Mouse (Mus musculus): ENCODE results near the gene Gzma. TPM values are rescaled to one million over a fixed set of nuclear protein-coding genes. Genes with fewer than 3 reads are reported as not detected.

Gzma gene
- polyA plus RNA-seq, 1 experiment from 2014 or later, result not detected

GRCm38 (mm10) chr13:113097011-113097410 lies 3.8 kb downstream of the Gzma start:
- Histone ChIP-seq H3K27ac (ENCODE audit: low read depth, low read length) (no peak overlapping the region), H3K4me1 (replicated peaks; ENCODE audit: control insufficient read depth, insufficient read depth, low read length) (no peaks in the 10 kb centered on the region), H3K36me3 (ENCODE audit: control insufficient read depth, insufficient read depth, low read length) (no peaks in the 10 kb centered on the region), H3K4me3 (ENCODE audit: low read depth, low read length) (no peak overlapping the region), H3K27me3 (ENCODE audit: control insufficient read depth, insufficient read depth, low read length) (no peaks in the 10 kb centered on the region), H3K4me2 (ENCODE audit: low read depth, low read length, severe bottlenecking) (no peak overlapping the region), H3K9ac (ENCODE audit: low read length) (no peak overlapping the region), H3K9me3 (ENCODE audit: control insufficient read depth, low read length) (no peaks in the 10 kb centered on the region)
- DNase-seq (ENCODE audit: low spot score), result no peak
- 88% methylated on average over 3 of the region's 3 CpGs for WGBS
- no peak for ATAC-seq (replicated peaks; ENCODE audit: low FRiP score)

- H3K27ac ChIP-seq (ENCODE audit: low read depth, low read length), result no peak overlapping the region
- ATAC-seq (replicated peaks; ENCODE audit: low FRiP score) (no peak), DNase-seq (ENCODE audit: low spot score) (no peak)
- no peaks in the 10 kb centered on the region for H3K36me3 ChIP-seq (ENCODE audit: control insufficient read depth, insufficient read depth, low read length)
- H3K4me1 ChIP-seq (replicated peaks; ENCODE audit: control insufficient read depth, insufficient read depth, low read length), result no peaks in the 10 kb centered on the region
- no peak overlapping the region for H3K4me2 ChIP-seq (ENCODE audit: low read depth, low read length, severe bottlenecking)
- no peak overlapping the region for H3K9ac ChIP-seq (ENCODE audit: low read length)
- no peaks in the 10 kb centered on the region for H3K9me3 ChIP-seq (ENCODE audit: control insufficient read depth, low read length)
- WGBS, result 64% methylated on average over 1 of the region's 1 CpGs
- no peak overlapping the region for H3K4me3 ChIP-seq (ENCODE audit: low read depth, low read length)
- H3K27me3 ChIP-seq (ENCODE audit: control insufficient read depth, insufficient read depth, low read length), result no peaks in the 10 kb centered on the region
Measured at GRCm38 (mm10) chr13:113094618-113095017, 6.2 kb downstream of the Gzma start.

- H3K27me3 ChIP-seq (ENCODE audit: control insufficient read depth, insufficient read depth, low read length), result no peaks in the 10 kb centered on the region
- ATAC-seq (replicated peaks; ENCODE audit: low FRiP score) (no peak), DNase-seq (ENCODE audit: low spot score) (no peak)
- H3K36me3 ChIP-seq (ENCODE audit: control insufficient read depth, insufficient read depth, low read length), result no peaks in the 10 kb centered on the region
- no peak overlapping the region for H3K4me2 ChIP-seq (ENCODE audit: low read depth, low read length, severe bottlenecking)
- H3K9me3 ChIP-seq (ENCODE audit: control insufficient read depth, low read length), result no peaks in the 10 kb centered on the region
- H3K4me3 ChIP-seq (ENCODE audit: low read depth, low read length), result no peak overlapping the region
- no peaks in the 10 kb centered on the region for H3K4me1 ChIP-seq (replicated peaks; ENCODE audit: control insufficient read depth, insufficient read depth, low read length)
- H3K9ac ChIP-seq (ENCODE audit: low read length), result no peak overlapping the region
- no peak overlapping the region for H3K27ac ChIP-seq (ENCODE audit: low read depth, low read length)
- 83% methylated on average over 8 of the region's 8 CpGs for WGBS
Measured at GRCm38 (mm10) chr13:113090489-113090888, 10.3 kb downstream of the Gzma start.

- Histone ChIP-seq H3K27ac (ENCODE audit: low read depth, low read length) (no peak overlapping the region), H3K9me3 (ENCODE audit: control insufficient read depth, low read length) (no peaks in the 10 kb centered on the region), H3K4me1 (replicated peaks; ENCODE audit: control insufficient read depth, insufficient read depth, low read length) (no peaks in the 10 kb centered on the region), H3K9ac (ENCODE audit: low read length) (no peak overlapping the region), H3K36me3 (ENCODE audit: control insufficient read depth, insufficient read depth, low read length) (no peaks in the 10 kb centered on the region), H3K27me3 (ENCODE audit: control insufficient read depth, insufficient read depth, low read length) (no peaks in the 10 kb centered on the region), H3K4me2 (ENCODE audit: low read depth, low read length, severe bottlenecking) (no peak overlapping the region), H3K4me3 (ENCODE audit: low read depth, low read length) (no peak overlapping the region)
- ATAC-seq (replicated peaks; ENCODE audit: low FRiP score) (no peak), DNase-seq (ENCODE audit: low spot score) (no peak)
- WGBS, result 82% methylated on average over 13 of the region's 13 CpGs
Measured at GRCm38 (mm10) chr13:113087226-113088017, 13.4 kb downstream of the Gzma start.

GRCm38 (mm10) chr13:113084732-113085131 lies 16.0 kb downstream of the Gzma start:
- Histone ChIP-seq H3K4me1 (replicated peaks; ENCODE audit: control insufficient read depth, insufficient read depth, low read length) (no peaks in the 10 kb centered on the region), H3K9me3 (ENCODE audit: control insufficient read depth, low read length) (no peaks in the 10 kb centered on the region), H3K27ac (ENCODE audit: low read depth, low read length) (no peak overlapping the region), H3K9ac (ENCODE audit: low read length) (no peak overlapping the region), H3K27me3 (ENCODE audit: control insufficient read depth, insufficient read depth, low read length) (no peaks in the 10 kb centered on the region), H3K36me3 (ENCODE audit: control insufficient read depth, insufficient read depth, low read length) (no peaks in the 10 kb centered on the region), H3K4me2 (ENCODE audit: low read depth, low read length, severe bottlenecking) (no peak overlapping the region), H3K4me3 (ENCODE audit: low read depth, low read length) (no peak overlapping the region)
- ATAC-seq (replicated peaks; ENCODE audit: low FRiP score), result no peak
- 86% methylated on average over 5 of the region's 5 CpGs for WGBS
- no peak for DNase-seq (ENCODE audit: low spot score)

GRCm38 (mm10) chr13:113082101-113082500 lies 18.7 kb downstream of the Gzma start:
- no peak for DNase-seq (ENCODE audit: low spot score)
- WGBS, result 17% methylated on average over 1 of the region's 1 CpGs
- no peaks in the 10 kb centered on the region for H3K4me1 ChIP-seq (replicated peaks; ENCODE audit: control insufficient read depth, insufficient read depth, low read length)

GRCm38 (mm10) chr13:113079021-113079420 lies 21.8 kb downstream of the Gzma start:
- no peaks in the 10 kb centered on the region for H3K9me3 ChIP-seq (ENCODE audit: control insufficient read depth, low read length)
- no peak overlapping the region for H3K4me2 ChIP-seq (ENCODE audit: low read depth, low read length, severe bottlenecking)
- no peaks in the 10 kb centered on the region for H3K4me1 ChIP-seq (replicated peaks; ENCODE audit: control insufficient read depth, insufficient read depth, low read length)
- no peak overlapping the region for H3K27ac ChIP-seq (ENCODE audit: low read depth, low read length)
- DNase-seq (ENCODE audit: low spot score) (no peak), ATAC-seq (replicated peaks; ENCODE audit: low FRiP score) (no peak)
- 79% methylated on average over 9 of the region's 9 CpGs for WGBS
- no peaks in the 10 kb centered on the region for H3K27me3 ChIP-seq (ENCODE audit: control insufficient read depth, insufficient read depth, low read length)
- no peak overlapping the region for H3K4me3 ChIP-seq (ENCODE audit: low read depth, low read length)
- no peak overlapping the region for H3K9ac ChIP-seq (ENCODE audit: low read length)
- H3K36me3 ChIP-seq (ENCODE audit: control insufficient read depth, insufficient read depth, low read length), result no peaks in the 10 kb centered on the region

More at GRCm38 (mm10) chr13:113082101-113082500, 18.7 kb downstream of the Gzma start:
- Histone ChIP-seq H3K36me3 (ENCODE audit: control insufficient read depth, insufficient read depth, low read length) (no peaks in the 10 kb centered on the region), H3K9ac (ENCODE audit: low read length) (no peak overlapping the region), H3K4me2 (ENCODE audit: low read depth, low read length, severe bottlenecking) (no peak overlapping the region), H3K27ac (ENCODE audit: low read depth, low read length) (no peak overlapping the region), H3K4me3 (ENCODE audit: low read depth, low read length) (no peak overlapping the region), H3K9me3 (ENCODE audit: control insufficient read depth, low read length) (no peaks in the 10 kb centered on the region), H3K27me3 (ENCODE audit: control insufficient read depth, insufficient read depth, low read length) (no peaks in the 10 kb centered on the region)
- no peak for ATAC-seq (replicated peaks; ENCODE audit: low FRiP score)

- DNase-seq (ENCODE audit: low spot score) (no peak), ATAC-seq (replicated peaks; ENCODE audit: low FRiP score) (no peak)
- no peaks in the 10 kb centered on the region for H3K9me3 ChIP-seq (ENCODE audit: control insufficient read depth, low read length)
- H3K4me2 ChIP-seq (ENCODE audit: low read depth, low read length, severe bottlenecking), result no peak overlapping the region
- 90% methylated on average over 9 of the region's 9 CpGs for WGBS
- H3K27me3 ChIP-seq (ENCODE audit: control insufficient read depth, insufficient read depth, low read length), result no peaks in the 10 kb centered on the region
- H3K9ac ChIP-seq (ENCODE audit: low read length), result no peak overlapping the region
- H3K4me1 ChIP-seq (replicated peaks; ENCODE audit: control insufficient read depth, insufficient read depth, low read length), result no peaks in the 10 kb centered on the region
- H3K27ac ChIP-seq (ENCODE audit: low read depth, low read length), result no peak overlapping the region
- H3K4me3 ChIP-seq (ENCODE audit: low read depth, low read length), result no peak overlapping the region
- H3K36me3 ChIP-seq (ENCODE audit: control insufficient read depth, insufficient read depth, low read length), result no peaks in the 10 kb centered on the region
Measured at GRCm38 (mm10) chr13:113064542-113064941, 36.2 kb downstream of the Gzma start.

GRCm38 (mm10) chr13:113061746-113062145 lies 39.0 kb downstream of the Gzma start:
- no peak for ATAC-seq (replicated peaks; ENCODE audit: low FRiP score)
- H3K36me3 ChIP-seq (ENCODE audit: control insufficient read depth, insufficient read depth, low read length), result no peaks in the 10 kb centered on the region
- 93% methylated on average over 6 of the region's 6 CpGs for WGBS

More at GRCm38 (mm10) chr13:113061746-113062145, 39.0 kb downstream of the Gzma start:
- Histone ChIP-seq H3K9me3 (ENCODE audit: control insufficient read depth, low read length) (no peaks in the 10 kb centered on the region), H3K4me1 (replicated peaks; ENCODE audit: control insufficient read depth, insufficient read depth, low read length) (no peaks in the 10 kb centered on the region), H3K27ac (ENCODE audit: low read depth, low read length) (no peak overlapping the region), H3K9ac (ENCODE audit: low read length) (no peak overlapping the region), H3K27me3 (ENCODE audit: control insufficient read depth, insufficient read depth, low read length) (no peaks in the 10 kb centered on the region), H3K4me2 (ENCODE audit: low read depth, low read length, severe bottlenecking) (no peak overlapping the region), H3K4me3 (ENCODE audit: low read depth, low read length) (no peak overlapping the region)
- DNase-seq (ENCODE audit: low spot score), result no peak
